Mouse (Mus musculus): ENCODE results near the gene Naip1. TPM values are rescaled to one million over a fixed set of nuclear protein-coding genes. Genes with fewer than 3 reads are reported as not detected.

Gene Naip1
- polyA plus RNA-seq, 1 experiment from 2014 or later, result not detected

Other genes starting within 250 kb of the Naip1 start
- 0.05 and 0.11 TPM in 2 replicates for gene Naip5, start 206.5 kb downstream of the Naip1 start, polyA plus RNA-seq (2015; fragmentation: Nextera tagmentation; extraction: Ambion mirVana)
- 0.03 and 0.08 TPM in 2 replicates for gene Naip6, start 135.2 kb downstream of the Naip1 start, polyA plus RNA-seq (2015; fragmentation: Nextera tagmentation; extraction: Ambion mirVana)
- gene Gtf2h2, start 39.7 kb upstream of the Naip1 start, polyA plus RNA-seq (2015; fragmentation: Nextera tagmentation; extraction: Ambion mirVana), result 72.1 and 77.1 TPM in 2 replicates
- gene Ocln, start 99.8 kb upstream of the Naip1 start, polyA plus RNA-seq (2015; fragmentation: Nextera tagmentation; extraction: Ambion mirVana), result 2.8 and 3.5 TPM in 2 replicates
- 1.1 TPM in 2 replicates for gene Marveld2, start 164.1 kb upstream of the Naip1 start, polyA plus RNA-seq (2015; fragmentation: Nextera tagmentation; extraction: Ambion mirVana)
- 368 and 379 TPM in 2 replicates for gene Ak6, start 198.1 kb upstream of the Naip1 start, polyA plus RNA-seq (2015; fragmentation: Nextera tagmentation; extraction: Ambion mirVana)
- 23.0 and 24.4 TPM in 2 replicates for gene Rad17, start 198.2 kb upstream of the Naip1 start, polyA plus RNA-seq (2015; fragmentation: Nextera tagmentation; extraction: Ambion mirVana)
- gene Taf9, start 198.7 kb upstream of the Naip1 start, polyA plus RNA-seq (2015; fragmentation: Nextera tagmentation; extraction: Ambion mirVana), result 19.2 and 24.7 TPM in 2 replicates
- 1.9 and 2.3 TPM in 2 replicates for gene Ccdc125, start 216.8 kb upstream of the Naip1 start, polyA plus RNA-seq (2015; fragmentation: Nextera tagmentation; extraction: Ambion mirVana)